Mouse (Mus musculus): Measurements from ENCODE around the gene Khnyn.

GRCm38 (mm10) chr14:55872039-55872438 is 12.7 kb upstream of the Khnyn start:
- TF ChIP-seq CTCF (IDR thresholded peaks at IDR 0.05; ENCODE audit: insufficient read depth, low read length) (no peak), POLR2A (IDR thresholded peaks at IDR 0.05; ENCODE audit: borderline replicate concordance, extremely low read depth, low read depth, low read length) (no peak)

Data from lung, adult 2 months (tissue).